Mouse (Mus musculus): ENCODE results near the gene Eif1. TPM values are rescaled to one million over a fixed set of nuclear protein-coding genes. Genes with fewer than 3 reads are reported as not detected.

Gene Eif1
- polyA plus RNA-seq, 2 experiments = 342 to 1,886 TPM

- Histone ChIP-seq H3K27me3 (ENCODE audit: control insufficient read depth, insufficient read depth, low read length) (no peaks in the 10 kb centered on the region), H3K36me3 (ENCODE audit: control insufficient read depth, insufficient read depth, low read length) (no peaks in the 10 kb centered on the region), H3K9ac (ENCODE audit: low read depth, low read length, severe bottlenecking) (no peak overlapping the region), H3K4me3 (replicated peaks; ENCODE audit: low read length) (no peak overlapping the region), H3K4me1 (ENCODE audit: control insufficient read depth, insufficient read depth, low read length) (no peaks in the 10 kb centered on the region), H3K27ac (replicated peaks; ENCODE audit: low read depth, low read length) (no peak overlapping the region), H3K9me3 (ENCODE audit: control insufficient read depth, low read length) (no peaks in the 10 kb centered on the region), H3K4me2 (replicated peaks; ENCODE audit: low read depth, low read length, severe bottlenecking) (no peak overlapping the region)
- ATAC-seq (ENCODE audit: low FRiP score, low read depth) (no peak), DNase-seq (ENCODE audit: low spot score) (no peak)
- no peak for TF ChIP-seq POLR2A (IDR thresholded peaks at IDR 0.05; ENCODE audit: borderline replicate concordance, extremely low read depth, insufficient read depth, insufficient read length)
- 85% methylated on average over 1 of the region's 1 CpGs for WGBS
Measured at GRCm38 (mm10) chr11:100311656-100312055, 8.0 kb upstream of the Eif1 start.

- no peaks in the 10 kb centered on the region for H3K27me3 ChIP-seq (ENCODE audit: control insufficient read depth, insufficient read depth, low read length)
- no peak overlapping the region for H3K27ac ChIP-seq (replicated peaks; ENCODE audit: low read depth, low read length)
- H3K4me2 ChIP-seq (replicated peaks; ENCODE audit: low read depth, low read length, severe bottlenecking) = no peak overlapping the region
- no peak for TF ChIP-seq POLR2A (IDR thresholded peaks at IDR 0.05; ENCODE audit: borderline replicate concordance, extremely low read depth, insufficient read depth, insufficient read length)
- DNase-seq (ENCODE audit: low spot score) = no peak
- H3K9ac ChIP-seq (ENCODE audit: low read depth, low read length, severe bottlenecking) = no peak overlapping the region
- no peak overlapping the region for H3K4me3 ChIP-seq (replicated peaks; ENCODE audit: low read length)
- no peaks in the 10 kb centered on the region for H3K9me3 ChIP-seq (ENCODE audit: control insufficient read depth, low read length)
- H3K4me1 ChIP-seq (ENCODE audit: control insufficient read depth, insufficient read depth, low read length) = no peaks in the 10 kb centered on the region
- no peaks in the 10 kb centered on the region for H3K36me3 ChIP-seq (ENCODE audit: control insufficient read depth, insufficient read depth, low read length)
- 30% methylated on average over 5 of the region's 5 CpGs for WGBS
- ATAC-seq (ENCODE audit: low FRiP score, low read depth) = no peak
Measured at GRCm38 (mm10) chr11:100312096-100312679, 7.5 kb upstream of the Eif1 start.

GRCm38 (mm10) chr11:100313424-100313823, 6.3 kb upstream of the Eif1 start:
- Histone ChIP-seq H3K4me2 (replicated peaks; ENCODE audit: low read depth, low read length, severe bottlenecking) (no peak overlapping the region), H3K4me1 (ENCODE audit: control insufficient read depth, insufficient read depth, low read length) (no peaks in the 10 kb centered on the region), H3K27ac (replicated peaks; ENCODE audit: low read depth, low read length) (no peak overlapping the region), H3K9ac (ENCODE audit: low read depth, low read length, severe bottlenecking) (no peak overlapping the region), H3K4me3 (replicated peaks; ENCODE audit: low read length) (no peak overlapping the region), H3K9me3 (ENCODE audit: control insufficient read depth, low read length) (no peaks in the 10 kb centered on the region), H3K27me3 (ENCODE audit: control insufficient read depth, insufficient read depth, low read length) (no peaks in the 10 kb centered on the region), H3K36me3 (ENCODE audit: control insufficient read depth, insufficient read depth, low read length) (no peaks in the 10 kb centered on the region)
- no peak for DNase-seq (ENCODE audit: low spot score)
- ATAC-seq (ENCODE audit: low FRiP score, low read depth) = no peak
- no peak for TF ChIP-seq POLR2A (IDR thresholded peaks at IDR 0.05; ENCODE audit: borderline replicate concordance, extremely low read depth, insufficient read depth, insufficient read length)
- WGBS = 87% methylated on average over 6 of the region's 6 CpGs

GRCm38 (mm10) chr11:100315439-100315838, 4.2 kb upstream of the Eif1 start:
- WGBS = 81% methylated on average over 5 of the region's 5 CpGs
- no peak for ATAC-seq (ENCODE audit: low FRiP score, low read depth)
- TF ChIP-seq POLR2A (IDR thresholded peaks at IDR 0.05; ENCODE audit: borderline replicate concordance, extremely low read depth, insufficient read depth, insufficient read length) = no peak
- Histone ChIP-seq H3K27ac (replicated peaks; ENCODE audit: low read depth, low read length) (no peak overlapping the region), H3K4me3 (replicated peaks; ENCODE audit: low read length) (no peak overlapping the region), H3K36me3 (ENCODE audit: control insufficient read depth, insufficient read depth, low read length) (no peaks in the 10 kb centered on the region), H3K9me3 (ENCODE audit: control insufficient read depth, low read length) (no peaks in the 10 kb centered on the region), H3K9ac (ENCODE audit: low read depth, low read length, severe bottlenecking) (no peak overlapping the region), H3K4me2 (replicated peaks; ENCODE audit: low read depth, low read length, severe bottlenecking) (no peak overlapping the region), H3K4me1 (ENCODE audit: control insufficient read depth, insufficient read depth, low read length) (no peaks in the 10 kb centered on the region), H3K27me3 (ENCODE audit: control insufficient read depth, insufficient read depth, low read length) (no peaks in the 10 kb centered on the region)
- no peak for DNase-seq (ENCODE audit: low spot score)

GRCm38 (mm10) chr11:100317826-100318380, 1.8 kb upstream of the Eif1 start:
- no peak for ATAC-seq (ENCODE audit: low FRiP score, low read depth)
- Histone ChIP-seq H3K27ac (replicated peaks; ENCODE audit: low read depth, low read length) (no peak overlapping the region), H3K9ac (ENCODE audit: low read depth, low read length, severe bottlenecking) (no peak overlapping the region), H3K4me3 (replicated peaks; ENCODE audit: low read length) (no peak overlapping the region), H3K4me2 (replicated peaks; ENCODE audit: low read depth, low read length, severe bottlenecking) (no peak overlapping the region), H3K9me3 (ENCODE audit: control insufficient read depth, low read length) (no peaks in the 10 kb centered on the region), H3K36me3 (ENCODE audit: control insufficient read depth, insufficient read depth, low read length) (peaks cover 19% of the 10 kb centered on the region), H3K27me3 (ENCODE audit: control insufficient read depth, insufficient read depth, low read length) (no peaks in the 10 kb centered on the region), H3K4me1 (ENCODE audit: control insufficient read depth, insufficient read depth, low read length) (no peaks in the 10 kb centered on the region)
- no peak for TF ChIP-seq POLR2A (IDR thresholded peaks at IDR 0.05; ENCODE audit: borderline replicate concordance, extremely low read depth, insufficient read depth, insufficient read length)
- no peak for DNase-seq (ENCODE audit: low spot score)
- WGBS = 52% methylated on average over 6 of the region's 6 CpGs
